In the genomic region with DNA sequence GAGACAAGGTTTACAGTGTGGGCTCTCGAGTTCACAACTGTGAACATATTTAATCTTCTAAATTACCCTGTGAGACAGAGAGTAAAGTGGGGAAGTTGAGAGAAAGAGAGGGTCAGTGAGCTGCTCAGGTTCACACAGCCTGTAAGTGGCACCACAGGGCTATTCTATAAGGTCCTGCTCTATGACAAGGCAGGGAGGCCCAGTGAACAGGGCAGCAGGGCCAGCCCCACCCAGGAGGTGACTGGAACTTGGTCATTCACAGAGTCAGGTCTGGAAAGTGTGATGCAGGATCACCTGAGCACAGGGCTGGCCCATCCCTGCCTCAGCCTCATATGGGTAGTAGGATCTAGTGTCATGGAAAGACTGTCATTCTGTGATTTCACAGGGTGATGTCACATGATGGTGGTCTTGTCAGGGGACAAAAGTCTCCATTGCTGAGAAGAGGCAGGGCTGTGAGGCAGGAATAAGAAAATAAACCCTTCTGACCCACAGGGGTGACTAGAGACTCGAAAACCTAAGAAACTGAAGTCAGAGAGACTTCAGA, we compare ENCODE assay signal across 23 mouse cellular contexts. TPM values are rescaled to one million over a fixed set of nuclear protein-coding genes. Genes with fewer than 3 reads are reported as not detected.
"Had no signal": no experiment of that assay in that cellular context is flagged by ENCODE, and none has a peak within 500 bp of the region (broad histone marks: within the 10 kb centered on the region; RNA-seq: fewer than 3 reads in every experiment).

No protein-coding gene starts in this region.

- H3K4me1 ChIP-seq: lung, embryonic 15.5 days; megakaryocyte, embryonic 14.5 days; midbrain, embryonic 13.5 days; midbrain, embryonic 15.5 days; neural tube, embryonic 12.5 days had no signal

- DNase-seq: liver, postnatal 0 days; lung, adult 2 months; lung, postnatal 14 days; lung, postnatal 36 days; right cerebral cortex, postnatal 14 days; spleen, adult 18-20 months; thymus, adult 2 months; thymus, postnatal 25 days; thymus, postnatal 4 days had no signal

- H3K27ac ChIP-seq: lung, embryonic 15.5 days; macrophage; midbrain, embryonic 13.5 days; midbrain, embryonic 15.5 days; neural tube, embryonic 12.5 days had no signal

- H3K4me2 ChIP-seq: lung, embryonic 15.5 days; midbrain, embryonic 11.5 days; midbrain, embryonic 13.5 days; midbrain, embryonic 15.5 days; neural tube, embryonic 12.5 days had no signal

- ATAC-seq: liver, postnatal 0 days; lung, postnatal 0 days; midbrain, embryonic 13.5 days; midbrain, embryonic 15.5 days had no signal

- H3K9me3 ChIP-seq: lung, embryonic 15.5 days; megakaryocyte, embryonic 14.5 days; midbrain, embryonic 13.5 days; midbrain, embryonic 15.5 days; neural tube, embryonic 12.5 days had no signal

- H3K27me3 ChIP-seq: lung, embryonic 15.5 days; midbrain, embryonic 13.5 days; midbrain, embryonic 15.5 days; neural tube, embryonic 12.5 days had no signal

- H3K36me3 ChIP-seq: lung, embryonic 15.5 days; midbrain, embryonic 13.5 days; midbrain, embryonic 15.5 days; neural tube, embryonic 12.5 days had no signal

- H3K9ac ChIP-seq: liver, postnatal 0 days; lung, embryonic 15.5 days; midbrain, embryonic 13.5 days; midbrain, embryonic 15.5 days; neural tube, embryonic 12.5 days had no signal

- H3K4me3 ChIP-seq: lung, embryonic 15.5 days; megakaryocyte, embryonic 14.5 days; midbrain, embryonic 13.5 days; midbrain, embryonic 15.5 days; neural tube, embryonic 12.5 days had no signal

RNA-seq across cellular contexts. Expression of a gene that starts 11.1 kb away (rescaled TPM):
- total RNA-seq: megakaryocyte progenitor cell, adult 5-6 weeks; midbrain, postnatal 0 days; monocyte, adult 5-6 weeks; neutrophil, adult 5-6 weeks had no signal
- polyA plus RNA-seq: liver, postnatal 0 days; lung, embryonic 15.5 days; lung, postnatal 0 days; macrophage; midbrain, embryonic 11.5 days; midbrain, embryonic 13.5 days; midbrain, embryonic 15.5 days; midbrain, postnatal 0 days; neural tube, embryonic 12.5 days; neural tube, embryonic 14.5 days; testis, adult 2 months had no signal

RNA-seq across cellular contexts. Expression of a gene that starts 33.5 kb away (rescaled TPM):
- total RNA-seq: megakaryocyte progenitor cell, adult 5-6 weeks; monocyte, adult 5-6 weeks; neutrophil, adult 5-6 weeks had no signal
- polyA plus RNA-seq: liver, postnatal 0 days; macrophage; testis, adult 2 months had no signal
